ENCODE assay signal across 27 mouse cellular contexts in genomic region chr13:113082101-113082500, GRCm38 (mm10). TPM values are rescaled to one million over a fixed set of nuclear protein-coding genes. Genes with fewer than 3 reads are reported as not detected.
DNase-seq lines count a peak whose midpoint lies in the region; ATAC-seq and TF ChIP-seq lines count a peak whose summit lies in the region.
"Had no signal": no experiment of that assay in that cellular context is flagged by ENCODE, and none has a peak within 500 bp of the region (broad histone marks: within the 10 kb centered on the region; RNA-seq: fewer than 3 reads in every experiment).

No protein-coding gene starts in this region.

- ATAC-seq in midbrain, embryonic 16.5 days: no peak
- no peak for ATAC-seq in forebrain, postnatal 0 days
- ATAC-seq: activated CD4-positive, CD25-positive, alpha-beta regulatory T cell, adult 4 months; CD4-positive, CD25-positive, alpha-beta regulatory T cell, adult 4 months; Patski had no signal

- H3K9ac ChIP-seq in midbrain, embryonic 16.5 days (ENCODE audit: low read depth, low read length): no peak overlapping the region
- H3K9ac ChIP-seq in forebrain, postnatal 0 days: no peak overlapping the region

- H3K9me3 ChIP-seq in midbrain, embryonic 10.5 days (replicated peaks): no peaks in the 10 kb centered on the region
- H3K9me3 ChIP-seq in midbrain, embryonic 16.5 days (replicated peaks; ENCODE audit: control insufficient read depth, low read length, poor library complexity, severe bottlenecking): no peaks in the 10 kb centered on the region
- no peaks in the 10 kb centered on the region for H3K9me3 ChIP-seq in forebrain, embryonic 10.5 days
- no peaks in the 10 kb centered on the region for H3K9me3 ChIP-seq in forebrain, postnatal 0 days (ENCODE audit: low read length)
- H3K9me3 ChIP-seq: G1E had no signal

- H3K4me1 ChIP-seq in midbrain, embryonic 10.5 days: peaks cover 25% of the 10 kb centered on the region
- H3K4me1 ChIP-seq in midbrain, embryonic 16.5 days (ENCODE audit: control insufficient read depth, insufficient read depth, low read length): no peaks in the 10 kb centered on the region
- H3K4me1 ChIP-seq in forebrain, embryonic 10.5 days: peaks cover 10% of the 10 kb centered on the region
- H3K4me1 ChIP-seq in forebrain, postnatal 0 days (ENCODE audit: insufficient read depth): no peaks in the 10 kb centered on the region

- H3K27ac ChIP-seq in midbrain, embryonic 10.5 days (replicated peaks): peak overlapping the region; percentile 46; the same call in 1 of the 2 replicates
- no peak overlapping the region for H3K27ac ChIP-seq in midbrain, embryonic 16.5 days (ENCODE audit: low read length)
- no peak overlapping the region for H3K27ac ChIP-seq in forebrain, embryonic 10.5 days
- H3K27ac ChIP-seq in forebrain, postnatal 0 days (ENCODE audit: low read depth, low read length): no peak overlapping the region

- WGBS in midbrain, embryonic 10.5 days: 21% methylated on average over 1 of the region's 1 CpGs
- 13% methylated on average over 1 of the region's 1 CpGs for WGBS in midbrain, embryonic 16.5 days
- WGBS in forebrain, embryonic 10.5 days: 21% methylated on average over 1 of the region's 1 CpGs
- WGBS in forebrain, postnatal 0 days: 13% methylated on average over 1 of the region's 1 CpGs

- H3K4me3 ChIP-seq in midbrain, embryonic 10.5 days: no peak overlapping the region
- no peak overlapping the region for H3K4me3 ChIP-seq in midbrain, embryonic 16.5 days (ENCODE audit: low read depth, low read length)
- no peak overlapping the region for H3K4me3 ChIP-seq in forebrain, embryonic 10.5 days
- no peak overlapping the region for H3K4me3 ChIP-seq in forebrain, postnatal 0 days (ENCODE audit: low read depth, low read length)

- H3K4me2 ChIP-seq in midbrain, embryonic 16.5 days (ENCODE audit: low read length): no peak overlapping the region
- H3K4me2 ChIP-seq in forebrain, postnatal 0 days (ENCODE audit: low read depth): no peak overlapping the region

- no peak for TF ChIP-seq CTCF in forebrain, postnatal 0 days (IDR thresholded peaks at IDR 0.05; ENCODE audit: low read depth)

- H3K36me3 ChIP-seq in midbrain, embryonic 10.5 days: no peaks in the 10 kb centered on the region
- no peaks in the 10 kb centered on the region for H3K36me3 ChIP-seq in midbrain, embryonic 16.5 days (ENCODE audit: control insufficient read depth, insufficient read depth, low read length)
- no peaks in the 10 kb centered on the region for H3K36me3 ChIP-seq in forebrain, embryonic 10.5 days (replicated peaks)
- no peaks in the 10 kb centered on the region for H3K36me3 ChIP-seq in forebrain, postnatal 0 days (ENCODE audit: insufficient read depth)
- H3K36me3 ChIP-seq: G1E had no signal

- no peak for DNase-seq in midbrain, embryonic 10.5 days (ENCODE audit: low spot score)
- peak; percentile 56 for DNase-seq in retina, embryonic 14.5 days (ENCODE audit: low spot score)
- DNase-seq in retina, postnatal 1 day: peak; percentile 60
- no peak for DNase-seq in forebrain, embryonic 10.5 days (ENCODE audit: extremely low spot score, low spot score)
- DNase-seq in forebrain, postnatal 0 days: no peak
- DNase-seq: adrenal gland, adult 2 months; adrenal gland, adult 8-10 months; adrenal gland, postnatal 10 days; adrenal gland, postnatal 14 days; adrenal gland, postnatal 25 days; adrenal gland, postnatal 36 days; B cell, adult 2 months; cerebellum, adult 11 months; cerebellum, adult 11-12 months; cerebellum, adult 18-20 months had no signal

- H3K27me3 ChIP-seq in midbrain, embryonic 10.5 days (ENCODE audit: low read depth, poor library complexity, severe bottlenecking): no peaks in the 10 kb centered on the region
- H3K27me3 ChIP-seq in midbrain, embryonic 16.5 days (ENCODE audit: control insufficient read depth, insufficient read depth, low read depth, low read length): no peaks in the 10 kb centered on the region
- H3K27me3 ChIP-seq in forebrain, embryonic 10.5 days (ENCODE audit: poor library complexity, severe bottlenecking): no peaks in the 10 kb centered on the region
- H3K27me3 ChIP-seq in forebrain, postnatal 0 days (ENCODE audit: insufficient read depth, low read length): no peaks in the 10 kb centered on the region
- H3K27me3 ChIP-seq: CH12.LX had no signal

RNA-seq across cellular contexts. Expression of gene Gzma, which starts 18.7 kb away (rescaled TPM):
- not detected in 2 replicates for polyA plus RNA-seq in midbrain, embryonic 10.5 days (2016; fragmentation: Nextera tagmentation; extraction: Ambion mirVana)
- not detected in 2 replicates for polyA plus RNA-seq in midbrain, embryonic 16.5 days (2015; fragmentation: Nextera tagmentation; extraction: Ambion mirVana)
- not detected in 2 replicates for polyA plus RNA-seq in forebrain, embryonic 10.5 days (2016; fragmentation: Nextera tagmentation; extraction: Ambion mirVana)
- total RNA-seq in forebrain, postnatal 0 days (2014; rRNA removed): 0.62 TPM in 1 of 2 replicates, not detected in the other
- polyA plus RNA-seq in forebrain, postnatal 0 days (2015; fragmentation: Nextera tagmentation; extraction: Ambion mirVana): 0.18 TPM in 1 of 2 replicates, not detected in the other
- total RNA-seq: adrenal gland, postnatal 25 days; CH12.LX; ES-E14; G1E; MEL had no signal
- polyA plus RNA-seq: brain, embryonic 14.5 days; C2C12; G1E; Patski had no signal

RNA-seq across cellular contexts. Expression of gene Gpx8, which starts 35.9 kb away (rescaled TPM):
- 104 and 109 TPM in 2 replicates for polyA plus RNA-seq in midbrain, embryonic 10.5 days (2016; fragmentation: Nextera tagmentation; extraction: Ambion mirVana)
- 38.4 and 40.5 TPM in 2 replicates for polyA plus RNA-seq in midbrain, embryonic 16.5 days (2015; fragmentation: Nextera tagmentation; extraction: Ambion mirVana)
- 78.8 and 85.3 TPM in 2 replicates for polyA plus RNA-seq in forebrain, embryonic 10.5 days (2016; fragmentation: Nextera tagmentation; extraction: Ambion mirVana)
- 27.3 and 28.3 TPM in 2 replicates for total RNA-seq in forebrain, postnatal 0 days (2014; rRNA removed)
- polyA plus RNA-seq in forebrain, postnatal 0 days (2015; fragmentation: Nextera tagmentation; extraction: Ambion mirVana): 41.7 and 47.6 TPM in 2 replicates
- total RNA-seq: CH12.LX, MEL had no signal
- polyA plus RNA-seq: activated CD4-positive, CD25-positive, alpha-beta regulatory T cell, adult 4 months; CD4-positive, CD25-positive, alpha-beta regulatory T cell, adult 4 months; G1E had no signal

RNA-seq across cellular contexts. Expression of gene Cdc20b, which starts 47.2 kb away (rescaled TPM):
- 0.17 TPM in 1 of 2 replicates, not detected in the other for polyA plus RNA-seq in midbrain, embryonic 10.5 days (2016; fragmentation: Nextera tagmentation; extraction: Ambion mirVana)
- 0.51 and 0.55 TPM in 2 replicates for polyA plus RNA-seq in midbrain, embryonic 16.5 days (2015; fragmentation: Nextera tagmentation; extraction: Ambion mirVana)
- 0.31 TPM in 1 of 2 replicates, not detected in the other for polyA plus RNA-seq in forebrain, embryonic 10.5 days (2016; fragmentation: Nextera tagmentation; extraction: Ambion mirVana)
- total RNA-seq in forebrain, postnatal 0 days (2014; rRNA removed): 1.0 and 1.8 TPM in 2 replicates
- polyA plus RNA-seq in forebrain, postnatal 0 days (2015; fragmentation: Nextera tagmentation; extraction: Ambion mirVana): 0.31 and 0.97 TPM in 2 replicates
- total RNA-seq: adrenal gland, adult 18-20 months; adrenal gland, adult 2 months; adrenal gland, adult 8-10 months; adrenal gland, postnatal 10 days; adrenal gland, postnatal 14 days; adrenal gland, postnatal 25 days; adrenal gland, postnatal 36 days; adrenal gland, postnatal 4 days; CH12.LX; G1E; MEL had no signal
- polyA plus RNA-seq: adrenal gland, adult 2 months; CD4-positive, CD25-positive, alpha-beta regulatory T cell, adult 4 months; G1E; Patski had no signal

Comparison
In these comparisons a context has a peak if more than half of its experiments do, and no peak if none do; other contexts are left out.
1. DNase-seq: peak in retina, embryonic 14.5 days (single experiment) and retina, postnatal 1 day (single experiment); none in midbrain, embryonic 10.5 days (single experiment), forebrain, embryonic 10.5 days (single experiment) and forebrain, postnatal 0 days (single experiment).